Mouse (Mus musculus): ENCODE measurements around the gene Gramd1b.

The Gramd1b gene

DNA sequence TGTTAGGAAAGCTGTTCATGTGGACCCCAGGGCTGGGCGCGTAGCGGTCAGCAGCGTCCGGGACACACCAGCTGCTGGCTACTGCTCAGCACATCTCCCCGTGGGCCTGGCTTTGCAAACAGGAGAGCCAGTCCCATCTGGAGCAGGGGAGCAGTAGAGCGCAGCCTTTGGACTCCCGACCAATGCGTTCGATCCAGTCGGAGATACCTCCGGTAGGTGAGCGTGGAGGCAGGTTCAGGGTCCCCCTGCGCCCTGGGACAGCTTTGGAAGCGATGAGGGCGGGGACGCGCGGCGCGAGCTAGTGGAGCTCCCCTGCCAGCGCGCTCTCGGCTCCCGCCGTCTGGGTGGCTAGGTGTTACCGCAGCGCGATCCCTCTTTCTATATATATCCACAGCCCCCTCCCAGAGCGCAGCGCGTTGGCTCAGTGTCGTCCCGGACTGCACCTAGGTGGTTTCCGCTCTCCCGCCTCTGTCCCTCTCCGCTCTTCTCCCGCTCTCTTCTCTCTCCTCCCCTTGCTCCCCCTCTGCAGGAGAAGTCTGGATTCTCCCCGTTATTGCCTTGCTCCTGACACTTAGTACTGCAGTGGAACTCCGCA is at the start of gene Gramd1b:
Gramd1b (minus strand) TSS at position 357 of the 595 bp plus-strand sequence.
- DNase-seq: no peak

DNA sequence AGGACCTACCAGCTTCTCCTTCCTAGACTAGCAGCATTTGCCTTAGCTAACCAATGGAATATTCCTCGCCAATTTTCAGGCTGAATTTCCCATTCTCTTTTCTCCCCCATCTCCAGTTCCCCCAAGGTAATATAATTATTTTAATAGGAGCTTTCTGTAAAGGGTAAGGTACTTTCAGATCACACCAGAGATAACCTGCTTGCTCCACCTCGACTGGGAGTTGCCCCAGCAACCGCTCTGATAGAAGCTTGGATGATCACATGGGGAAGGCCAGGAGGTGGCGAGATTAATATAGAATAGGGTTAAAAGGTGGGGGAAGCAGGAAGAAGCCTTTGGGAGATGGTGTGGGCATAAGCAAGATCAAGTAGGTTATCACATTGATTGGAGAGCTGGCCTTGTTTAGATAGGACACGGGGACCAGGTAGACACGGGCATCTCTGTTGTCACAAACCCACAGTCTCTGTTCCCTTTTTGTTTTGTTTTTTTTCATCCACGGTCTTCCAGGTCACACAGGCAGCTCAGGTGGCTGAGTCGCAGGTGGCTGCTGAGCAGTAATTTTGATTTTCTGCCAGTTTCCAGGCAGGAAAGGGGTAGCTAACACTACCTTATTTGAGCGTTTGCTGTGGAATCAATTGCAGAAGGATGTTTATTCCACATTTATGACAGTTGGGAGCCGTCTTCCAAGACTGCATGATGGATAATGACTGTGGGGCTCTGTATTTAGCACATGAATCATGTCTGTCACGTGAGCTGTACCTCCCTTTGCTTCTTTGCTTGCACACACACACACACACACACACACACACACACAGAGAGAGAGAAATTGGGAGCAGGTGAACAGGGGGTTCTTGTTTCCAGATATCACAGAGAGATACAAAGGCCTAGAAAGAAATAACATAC is 47.8 kb upstream of the Gramd1b start:
- no peak for DNase-seq

DNA sequence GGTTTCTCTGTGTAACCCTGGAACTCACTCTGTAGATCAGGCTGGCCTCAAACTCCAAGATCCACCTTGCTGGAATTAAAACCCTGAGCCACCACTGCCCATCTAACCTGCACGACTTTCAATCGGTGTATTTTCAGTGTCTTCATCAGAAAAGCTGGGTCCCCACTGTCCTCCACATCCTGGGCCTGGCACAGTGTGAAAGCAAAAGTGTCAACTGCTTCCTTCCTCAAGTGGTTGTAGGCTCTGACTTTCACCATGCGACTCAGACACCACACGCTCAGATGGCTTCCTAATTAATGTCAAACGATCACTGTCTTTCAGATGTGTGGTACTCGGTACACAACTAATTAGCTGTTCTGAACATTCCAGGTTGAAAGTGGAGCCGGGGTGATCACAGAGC is 45.9 kb upstream of the Gramd1b start:
- peak; percentile 10 to 16 for DNase-seq

DNA sequence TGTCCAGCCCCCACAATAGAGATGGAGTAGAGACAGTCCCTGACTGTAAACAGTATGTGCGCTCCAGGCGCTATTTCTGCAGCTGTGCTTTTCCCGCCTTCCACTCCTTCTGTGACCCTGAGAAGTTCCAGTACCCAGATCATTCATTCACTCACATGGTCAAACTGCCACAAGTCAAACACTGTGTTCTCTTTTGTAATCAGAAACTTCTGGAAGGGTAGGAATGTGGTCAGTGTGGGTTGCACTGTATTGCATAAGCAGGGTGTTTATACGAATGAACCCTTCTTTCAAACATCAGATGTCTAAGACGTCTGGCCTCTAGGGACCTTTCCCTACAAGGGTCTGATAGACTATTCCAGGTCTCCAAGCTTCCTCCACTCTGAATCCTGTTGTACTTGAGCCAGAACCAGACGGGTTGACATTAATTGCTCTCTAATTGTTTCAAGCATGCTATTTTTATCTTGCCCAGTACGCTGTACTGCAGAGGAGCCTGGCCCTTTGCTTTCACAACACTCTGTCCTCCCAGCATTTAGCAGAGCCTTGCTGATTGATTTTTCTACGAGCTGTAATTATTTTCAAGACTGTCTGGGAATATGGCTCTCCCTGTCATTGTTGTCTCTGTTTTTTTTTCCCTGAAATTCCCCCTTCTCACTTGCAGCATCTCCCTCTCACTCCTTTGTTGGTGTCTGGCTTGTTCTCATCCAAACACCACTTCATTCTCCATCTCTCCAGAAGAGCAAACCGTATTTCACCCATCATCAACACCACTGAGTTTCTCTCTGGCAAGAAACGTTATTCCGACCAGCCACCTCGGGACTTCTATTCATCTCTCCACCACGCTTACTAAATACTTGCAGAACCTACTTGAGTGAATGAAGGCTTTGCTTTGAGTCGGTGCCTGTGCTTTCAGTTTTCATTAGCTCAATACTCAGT is 44.1 kb upstream of the Gramd1b start:
- DNase-seq: no peak

DNA sequence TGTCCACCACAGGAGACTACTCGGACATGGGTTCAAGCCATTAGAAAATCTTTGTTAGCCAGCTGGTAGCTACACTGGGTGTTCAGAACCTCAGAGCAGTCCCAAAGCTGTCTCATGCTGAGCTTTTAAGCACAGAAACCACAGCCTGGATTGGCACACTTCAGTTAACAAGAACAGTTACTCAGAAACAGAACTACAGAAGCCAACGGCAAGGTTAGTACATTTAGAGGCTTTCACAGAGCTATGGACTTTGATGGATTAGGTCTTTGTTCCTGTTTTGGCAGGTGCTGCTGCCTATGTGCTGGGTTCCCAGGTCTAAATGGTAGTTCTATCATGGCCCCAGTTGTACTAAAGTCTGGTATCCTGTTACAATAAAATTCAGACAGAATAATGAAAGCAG is 40.1 kb upstream of the Gramd1b start:
- DNase-seq: no peak

DNA sequence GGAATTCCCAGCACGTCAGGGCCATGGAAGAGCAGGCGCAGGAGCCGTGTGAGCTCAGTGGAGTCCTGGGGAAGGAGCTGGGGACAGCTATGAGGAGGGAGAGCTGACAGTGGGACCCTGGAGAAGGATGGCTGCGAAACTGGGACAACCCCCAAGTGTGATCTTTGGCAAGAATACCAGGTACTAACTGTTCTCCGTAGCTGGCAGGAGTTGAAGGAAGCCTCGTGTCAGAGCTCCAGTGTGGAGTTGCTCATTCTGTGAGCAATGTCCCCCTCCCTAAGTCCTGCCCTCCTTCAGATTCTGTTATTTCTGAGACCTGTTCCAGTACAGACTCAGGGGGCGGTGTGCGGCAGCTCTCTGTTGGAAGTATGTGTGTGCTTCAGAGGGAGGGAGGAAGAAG is 36.9 kb upstream of the Gramd1b start:
- no peak for DNase-seq

DNA sequence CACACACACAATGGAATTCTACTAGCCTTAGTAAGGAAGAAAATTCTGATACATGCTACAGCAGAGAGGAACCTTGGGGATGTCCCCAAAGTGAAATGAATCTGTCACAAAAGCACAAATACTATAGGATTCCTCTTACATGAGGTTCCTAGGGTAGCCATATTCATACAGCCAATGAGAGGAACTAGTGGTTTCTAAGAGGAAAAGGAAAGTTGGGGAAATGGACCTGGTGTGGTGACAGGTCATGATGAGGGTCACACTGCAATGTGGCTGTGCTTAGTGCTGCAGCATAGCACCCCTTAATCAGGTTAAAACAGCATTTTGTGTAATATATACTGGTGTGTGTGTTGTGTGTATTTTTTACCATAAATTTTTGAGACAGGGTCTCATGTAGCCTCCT is 32.6 kb upstream of the Gramd1b start:
- no peak for DNase-seq

DNA sequence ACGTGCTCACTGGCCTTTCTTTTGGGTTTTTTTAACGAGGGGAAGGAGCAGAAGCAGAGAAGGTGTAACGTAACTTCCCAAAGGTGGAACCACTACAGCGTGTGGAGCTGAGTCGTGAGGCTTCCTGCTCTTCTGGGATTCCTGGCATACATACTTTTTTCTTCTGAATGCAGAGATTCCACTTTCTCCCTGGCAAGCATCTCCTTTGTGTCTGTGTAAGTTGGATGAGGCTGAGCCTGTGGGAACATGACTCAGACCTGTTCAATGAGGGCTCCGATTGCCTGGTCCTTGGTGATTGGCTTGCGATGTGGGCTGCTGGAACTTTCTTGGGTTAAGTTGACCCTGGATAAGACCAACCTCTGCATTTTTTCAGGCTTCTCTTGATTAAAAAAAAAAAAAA is 28.5 kb upstream of the Gramd1b start:
- no peak for DNase-seq

DNA sequence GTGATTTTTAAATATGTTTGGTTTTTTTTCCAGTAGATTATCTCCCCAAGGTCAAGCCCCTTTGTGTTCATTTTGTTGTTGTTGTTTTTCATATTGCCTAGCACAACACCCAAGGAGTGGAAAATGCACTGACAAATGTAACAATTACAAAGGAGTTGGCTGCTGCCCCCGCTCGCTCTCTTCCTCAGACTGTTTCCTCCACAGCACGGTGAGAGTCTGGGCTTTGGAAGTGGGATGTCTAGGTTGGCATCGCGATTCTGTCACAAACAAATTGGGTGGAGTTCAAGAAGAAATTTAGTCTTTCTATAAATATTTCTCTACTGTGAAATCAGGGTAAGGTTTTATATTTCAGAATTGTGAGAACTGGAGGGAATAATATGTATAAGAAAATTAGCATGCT is 26.6 kb upstream of the Gramd1b start:
- DNase-seq: no peak

DNA sequence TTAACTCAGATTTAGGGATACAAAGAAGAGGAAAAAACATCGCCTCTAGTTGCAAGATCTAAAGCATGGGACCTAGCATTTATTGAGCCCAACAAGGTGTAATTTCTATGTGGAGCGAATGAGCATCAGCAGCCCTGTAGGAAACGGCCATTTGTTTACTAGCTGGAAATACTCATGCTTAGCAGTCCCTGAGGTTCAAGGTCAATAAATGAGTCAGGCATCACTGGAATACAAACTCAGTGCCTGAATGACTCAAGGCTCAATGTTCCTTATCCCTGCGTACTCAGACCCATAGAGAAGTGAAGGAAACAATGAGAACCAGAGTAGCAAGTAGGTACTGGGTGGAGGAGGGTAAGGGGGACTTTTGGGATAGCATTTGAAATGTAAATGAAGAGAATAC is 25.2 kb upstream of the Gramd1b start:
- DNase-seq: no peak

DNA sequence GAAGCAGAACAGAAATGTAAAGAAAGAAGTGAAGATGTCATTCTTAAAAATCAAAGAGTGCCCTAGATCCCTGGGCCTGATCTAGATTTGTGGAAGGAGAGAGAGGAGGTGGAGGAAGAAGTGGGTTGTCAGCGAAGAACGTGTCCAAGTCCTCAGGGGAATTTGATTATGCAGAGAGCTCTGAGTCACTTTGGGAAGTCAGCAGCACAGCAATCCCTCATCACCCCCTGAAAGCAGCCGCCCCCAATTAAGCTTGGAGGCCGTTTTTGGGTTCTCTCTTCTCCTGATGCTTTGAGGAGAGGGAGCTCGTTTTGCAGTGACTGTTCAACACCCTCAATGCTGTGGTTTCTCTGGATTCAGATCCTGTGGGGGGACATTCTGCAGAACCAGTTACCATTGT is 24.1 kb upstream of the Gramd1b start:
- DNase-seq: no peak

DNA sequence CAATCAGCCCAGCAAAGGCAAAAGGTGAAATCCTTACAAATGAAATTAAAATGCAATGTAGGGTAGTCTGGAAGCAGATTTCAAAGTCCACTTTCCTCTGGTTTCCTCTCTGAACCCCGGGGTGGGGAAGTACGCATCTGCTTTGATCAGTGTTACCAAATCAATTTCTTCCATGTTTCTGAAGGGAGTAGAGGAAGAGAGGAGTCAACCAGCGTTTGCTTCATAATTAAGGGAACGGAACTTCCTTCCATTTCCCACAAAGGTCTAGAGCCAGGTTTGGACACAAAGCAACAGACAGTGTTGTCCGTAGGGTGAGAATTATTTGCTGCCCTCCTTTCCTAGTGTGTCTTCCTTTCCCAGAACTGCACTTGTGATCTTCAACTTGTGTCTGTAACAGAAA is 16.7 kb upstream of the Gramd1b start:
- DNase-seq: no peak

DNA sequence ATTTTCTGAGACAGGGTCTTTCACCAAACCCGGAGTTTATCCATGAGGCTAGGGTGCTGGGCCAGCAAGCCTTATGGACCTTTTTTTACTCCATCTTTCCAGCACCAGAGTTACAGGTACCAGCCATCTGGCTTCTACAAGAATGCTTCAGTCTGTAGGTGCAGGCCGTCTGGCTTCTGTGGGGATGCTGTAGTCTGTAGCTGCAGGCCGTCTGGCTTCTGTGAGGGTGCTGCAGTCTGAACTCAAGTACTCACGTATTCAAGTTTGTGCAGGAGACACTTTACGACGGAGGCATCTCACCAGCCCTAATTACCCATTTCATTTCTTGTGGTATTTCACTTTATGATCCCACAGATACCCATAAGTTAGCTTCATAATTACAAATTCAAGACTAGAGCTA is 14.0 kb upstream of the Gramd1b start:
- DNase-seq: no peak

DNA sequence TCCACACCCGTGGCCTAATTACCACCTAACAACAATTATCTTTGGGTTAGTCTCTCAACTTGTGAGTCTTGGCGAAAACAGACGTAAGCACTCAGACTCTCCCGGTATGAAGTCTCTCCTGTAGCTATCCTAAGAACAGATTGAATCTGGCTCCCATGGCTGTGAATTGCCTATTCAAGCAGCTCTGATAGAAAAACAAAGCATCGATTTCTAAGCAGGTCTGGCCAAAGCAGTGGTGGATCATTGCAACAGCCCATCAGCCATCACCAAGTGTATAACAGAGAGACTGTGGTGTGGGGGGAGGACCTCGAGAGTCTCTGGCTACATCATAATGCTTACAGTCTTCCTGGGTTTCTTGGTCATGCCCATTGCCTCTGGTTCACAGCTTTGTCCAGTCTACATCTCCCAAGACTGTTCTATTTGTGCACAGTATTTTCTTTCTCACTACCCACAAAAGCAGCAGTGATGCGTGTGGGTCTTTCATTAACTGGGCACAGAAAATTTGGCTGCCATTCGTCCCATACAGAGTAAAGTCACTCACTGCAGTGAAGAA is 8.5 kb upstream of the Gramd1b start:
- no peak for DNase-seq

DNA sequence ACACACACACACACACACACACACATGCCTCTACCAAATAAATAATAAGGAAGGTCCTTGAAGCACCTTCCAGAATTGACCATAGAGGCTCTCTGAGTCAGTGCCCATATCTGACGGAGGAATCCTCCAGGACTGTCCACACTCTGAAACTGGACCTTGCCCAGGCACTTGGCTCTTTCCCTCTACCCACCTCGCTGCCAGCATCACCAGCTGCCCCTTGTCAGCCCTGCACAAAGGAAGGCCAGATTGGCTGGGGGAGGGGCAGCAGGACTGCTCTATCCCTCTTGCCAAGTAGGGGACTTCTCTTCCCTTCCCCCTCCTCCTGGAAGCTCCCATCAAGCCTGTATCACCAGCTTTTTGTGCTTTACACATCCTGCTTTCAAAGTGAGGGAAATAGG is 6.5 kb upstream of the Gramd1b start:
- no peak for DNase-seq

DNA sequence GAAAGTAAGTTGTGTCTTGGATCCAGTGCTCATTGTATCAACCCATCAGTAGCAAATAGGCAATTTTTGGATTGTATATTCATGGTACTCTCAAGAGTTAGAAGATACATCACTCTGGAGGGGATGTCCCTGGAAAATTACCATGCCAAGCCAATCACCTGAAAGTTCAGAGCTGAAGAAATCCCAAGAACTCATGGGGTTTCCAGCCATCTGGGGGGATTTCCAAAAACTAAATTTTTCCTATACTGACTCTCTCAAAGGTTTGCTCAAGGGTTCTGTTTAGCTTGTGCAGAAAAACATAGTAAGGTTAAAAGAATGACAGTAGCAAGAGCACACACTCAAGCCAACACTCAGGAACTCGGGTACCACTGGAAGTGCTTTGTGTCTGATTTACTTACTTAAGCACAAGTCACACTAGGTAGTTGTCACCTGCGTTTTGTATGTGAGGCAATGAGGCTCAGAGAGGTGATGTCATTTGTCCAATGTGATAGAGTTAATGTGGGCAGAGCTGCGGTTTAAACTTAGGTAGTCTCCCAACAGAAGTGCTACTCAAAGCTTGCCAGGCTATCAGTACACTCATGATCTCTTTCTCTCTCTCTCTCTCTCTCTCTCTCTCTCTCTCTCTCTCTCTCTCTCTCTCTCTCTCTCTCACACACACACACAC is 6.0 kb upstream of the Gramd1b start:
- DNase-seq: no peak

DNA sequence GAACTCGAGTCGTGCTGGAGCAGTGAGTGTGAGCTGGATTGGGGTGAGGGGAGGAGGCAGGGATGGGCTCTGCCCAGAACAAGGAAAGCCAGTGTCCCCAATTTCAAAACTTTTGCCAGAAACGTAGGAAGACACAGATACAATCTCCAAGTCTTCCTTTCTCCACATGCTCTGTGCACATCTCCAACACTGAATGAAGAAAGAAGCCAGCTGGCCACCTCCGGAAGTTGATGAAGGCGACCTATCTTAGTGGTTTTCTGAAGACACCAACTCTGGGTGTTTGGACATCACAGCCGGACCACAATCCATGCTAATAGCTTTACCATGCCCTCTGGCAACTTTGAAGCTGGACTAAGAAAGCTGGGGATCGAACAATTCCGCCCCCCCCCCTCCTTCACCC is 647 bp downstream of the Gramd1b start:
- DNase-seq: no peak

DNA sequence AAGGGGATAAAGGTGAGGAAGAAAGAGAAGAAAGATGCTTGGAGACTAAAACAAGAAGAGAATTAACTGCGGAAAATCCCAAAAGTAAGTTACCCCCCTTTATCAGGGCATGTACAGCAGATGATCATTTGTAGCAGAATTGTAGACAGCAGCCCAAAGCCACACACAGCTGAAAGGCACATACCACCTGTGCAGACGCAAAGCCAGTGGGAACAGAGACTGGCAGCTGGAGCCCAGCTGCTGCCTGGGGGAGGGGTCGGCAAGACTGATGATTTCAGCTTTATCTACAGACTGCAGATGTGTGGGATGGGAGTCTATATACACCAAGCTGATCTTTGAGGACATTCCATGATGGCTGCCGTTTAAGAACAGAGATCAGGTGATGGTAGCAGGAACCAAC is 2.5 kb downstream of the Gramd1b start:
- no peak for DNase-seq

DNA sequence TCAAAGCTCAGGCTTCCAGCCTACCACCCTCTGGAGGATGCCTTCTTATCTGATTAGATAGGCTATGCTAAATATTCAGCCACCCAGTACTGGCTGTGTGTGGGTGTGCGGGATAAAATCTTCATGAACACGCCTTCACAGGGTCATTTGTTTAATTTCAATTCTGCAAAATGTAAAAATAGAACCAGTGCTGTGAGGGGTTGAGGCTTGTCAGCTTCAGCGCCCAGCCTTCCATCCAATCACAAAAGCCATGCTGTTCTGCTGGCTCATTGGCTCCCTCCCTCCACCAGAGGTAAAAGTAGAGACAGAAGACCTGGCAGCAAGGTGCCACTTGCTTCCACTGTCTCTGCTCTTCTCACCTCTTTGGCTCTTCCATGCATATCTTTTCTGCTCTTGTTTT is 4.3 kb downstream of the Gramd1b start:
- DNase-seq: peak; percentile 7 to 12

DNA sequence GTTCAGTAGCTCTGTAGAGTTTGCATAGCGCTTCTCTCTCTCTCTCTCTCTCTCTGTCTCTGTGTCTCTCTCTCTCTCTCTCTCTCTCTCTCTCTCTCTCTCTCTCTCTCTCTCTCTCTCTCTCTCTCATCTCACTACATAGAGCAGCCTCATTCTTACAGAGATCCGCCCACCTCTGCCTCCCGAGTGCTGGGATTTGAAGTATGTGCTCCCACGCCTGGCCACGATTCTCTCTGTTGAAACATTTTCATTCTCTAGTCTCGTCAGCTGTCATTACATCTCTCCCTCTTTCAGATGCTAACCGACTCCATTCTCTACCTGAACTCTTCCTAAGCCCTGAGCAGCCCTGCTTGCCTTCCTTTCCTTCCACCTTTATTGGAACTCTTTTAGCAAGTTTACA is 9.0 kb downstream of the Gramd1b start:
- no peak for DNase-seq

DNA sequence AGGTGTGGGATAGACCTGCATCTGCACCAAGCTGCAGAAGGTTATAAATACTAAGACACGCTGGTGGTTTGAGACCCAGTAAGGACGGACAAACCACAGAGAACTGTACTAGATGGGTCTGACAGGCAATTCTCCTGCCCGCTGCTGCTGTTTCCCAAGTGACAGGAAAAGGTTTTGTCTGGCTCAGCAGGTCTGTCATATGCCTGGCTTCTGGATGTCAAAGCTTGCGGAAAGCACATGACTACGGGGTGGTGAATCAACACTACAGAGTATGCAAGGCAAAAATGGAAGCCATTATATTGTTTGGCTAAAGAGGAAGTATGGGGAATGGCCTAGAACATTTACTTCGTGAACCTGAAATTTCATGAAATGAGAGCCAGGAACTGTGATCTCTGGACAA is 10.1 kb downstream of the Gramd1b start:
- no peak for DNase-seq

DNA sequence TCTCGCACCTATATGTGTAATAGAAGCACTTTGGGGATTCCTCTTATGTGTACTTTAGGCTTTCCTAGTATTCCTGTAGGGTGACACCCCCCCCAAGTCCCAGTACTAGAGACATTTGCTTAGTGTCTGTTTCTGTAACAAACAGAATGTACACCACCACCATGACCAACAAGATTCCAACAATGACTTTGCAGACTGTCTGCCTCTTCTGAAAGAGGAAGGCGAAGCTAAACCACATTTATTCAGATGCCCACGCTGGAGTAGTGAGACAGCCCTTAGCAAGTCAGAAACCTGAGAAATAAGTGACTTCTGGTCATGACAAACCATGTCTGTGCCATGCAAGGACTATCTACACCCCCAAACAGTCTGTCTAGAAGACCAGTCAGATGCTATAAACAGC is 11.9 kb downstream of the Gramd1b start:
- no peak for DNase-seq

DNA sequence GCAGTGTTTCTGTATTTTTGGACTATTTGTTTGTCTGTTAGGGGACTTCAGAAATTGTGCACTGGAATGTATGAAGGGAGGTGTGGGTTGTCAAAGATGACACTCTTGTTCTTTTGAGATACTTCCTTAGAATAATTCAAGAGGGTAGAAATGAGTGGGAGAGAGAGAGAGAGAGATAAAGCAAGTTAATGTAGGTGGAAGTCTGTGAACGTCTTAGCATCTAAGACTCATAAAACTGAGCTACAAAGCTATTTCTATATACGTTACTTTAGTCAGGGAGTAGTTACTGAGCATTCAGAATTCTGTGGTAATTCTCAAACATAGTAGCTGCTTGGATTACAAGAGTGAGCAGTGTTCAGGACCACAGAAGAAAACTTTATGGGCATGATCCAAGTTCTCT is 19.2 kb downstream of the Gramd1b start:
- no peak for DNase-seq

All from B cell, adult 2 months (primary cell).